Comparison of ENCODE assay signal across 8 mouse cellular contexts in genomic region chr4:149562905-149563347, GRCm38 (mm10). TPM values are rescaled to one million over a fixed set of nuclear protein-coding genes. Genes with fewer than 3 reads are reported as not detected.
DNase-seq lines count a peak whose midpoint lies in the region; ATAC-seq and TF ChIP-seq lines count a peak whose summit lies in the region.

No protein-coding gene starts in this region.

- peaks cover 13% of the 10 kb centered on the region for H3K4me1 ChIP-seq in brown adipose tissue, adult 24 weeks (ENCODE audit: control insufficient read depth, insufficient read depth, insufficient read length, low read length)
- H3K4me1 ChIP-seq in forebrain, embryonic 14.5 days (ENCODE audit: control insufficient read depth, insufficient read depth, low read length) = peaks cover 19% of the 10 kb centered on the region
- 0 out of 2 replicates have a peak, but pooled peaks cover 5% of the 10 kb centered on the region for H3K4me1 ChIP-seq in stomach, postnatal 0 days (replicated peaks; ENCODE audit: control insufficient read depth, insufficient read depth)
- H3K4me1 ChIP-seq in thymus, adult 2 months (replicated peaks; ENCODE audit: control insufficient read depth, insufficient read depth, low read length) = peaks cover 10% of the 10 kb centered on the region

- WGBS in forebrain, embryonic 14.5 days = 11% methylated on average over 7 of the region's 7 CpGs
- 30% methylated on average over 7 of the region's 7 CpGs for WGBS in stomach, postnatal 0 days
- 54% methylated on average over 7 of the region's 7 CpGs for WGBS in thymus, adult 2 months

- DNase-seq in gastrocnemius, adult 2 months = no peak
- DNase-seq in gastrocnemius, adult 8-10 months (ENCODE audit: low spot score in 2 of 2) = no peak
- DNase-seq in forebrain, embryonic 14.5 days (ENCODE audit: low spot score) = peak; percentile 91
- DNase-seq in left cerebral cortex, postnatal 4 days = peak; percentile 71
- DNase-seq in stomach, postnatal 0 days (ENCODE audit: low spot score) = peak; percentile 51
- DNase-seq in adrenal gland, adult 18-20 months (ENCODE audit: low spot score in 2 of 2) = no peak
- no peak for DNase-seq in thymus, adult 2 months

- no peak for TF ChIP-seq POLR2A in thymus, adult 2 months (IDR thresholded peaks at IDR 0.05; ENCODE audit: control insufficient read depth, extremely low read depth, insufficient read depth, low read length, poor library complexity)

- peak; percentile 73 for ATAC-seq in forebrain, embryonic 14.5 days
- ATAC-seq in stomach, postnatal 0 days (ENCODE audit: low FRiP score, low TSS enrichment) = no peak

- peak overlapping the region; percentile 70 for H3K27ac ChIP-seq in gastrocnemius, adult 2 months
- H3K27ac ChIP-seq in brown adipose tissue, adult 24 weeks (replicated peaks; ENCODE audit: low read depth, low read length) = 0 out of 2 replicates have a peak overlapping the region, but pooled peaks have one; percentile 16
- H3K27ac ChIP-seq in forebrain, embryonic 14.5 days (ENCODE audit: low read depth, low read length) = peak overlapping the region; percentile 91
- H3K27ac ChIP-seq in stomach, postnatal 0 days (replicated peaks) = peak overlapping the region; percentile 61
- H3K27ac ChIP-seq in thymus, adult 2 months (ENCODE audit: control insufficient read depth, insufficient read depth, low read length) = no peak overlapping the region

- H3K9ac ChIP-seq in forebrain, embryonic 14.5 days (ENCODE audit: low read length) = peak overlapping the region; percentile 52; the same call in 1 of the 2 replicates
- 0 out of 2 replicates have a peak overlapping the region, but pooled peaks have one; percentile 4 for H3K9ac ChIP-seq in stomach, postnatal 0 days (ENCODE audit: low read length)

- intact Hi-C loops in gastrocnemius, adult 2 months (cut with DNase I) = no loop called here
- intact Hi-C loops in left cerebral cortex, postnatal 4 days (cut with DNase I) = no loop called here

- no peak for TF ChIP-seq EP300 in stomach, postnatal 0 days (optimal IDR thresholded peaks at IDR 0.05)

- H3K9me3 ChIP-seq in forebrain, embryonic 14.5 days (replicated peaks; ENCODE audit: control insufficient read depth, low read length) = no peaks in the 10 kb centered on the region
- no peaks in the 10 kb centered on the region for H3K9me3 ChIP-seq in stomach, postnatal 0 days (ENCODE audit: control insufficient read depth, low read length)

- no peaks in the 10 kb centered on the region for H3K27me3 ChIP-seq in forebrain, embryonic 14.5 days (replicated peaks; ENCODE audit: control insufficient read depth, insufficient read depth, low read length)
- H3K27me3 ChIP-seq in stomach, postnatal 0 days (ENCODE audit: control insufficient read depth, insufficient read depth, low read length) = no peaks in the 10 kb centered on the region
- no peaks in the 10 kb centered on the region for H3K27me3 ChIP-seq in thymus, adult 2 months (ENCODE audit: control insufficient read depth, insufficient read depth, low read length)

- H3K4me3 ChIP-seq in gastrocnemius, adult 2 months = peak overlapping the region; percentile 21
- H3K4me3 ChIP-seq in brown adipose tissue, adult 24 weeks (ENCODE audit: insufficient read depth, low read depth, low read length) = peak overlapping the region; percentile 1; the same call in 1 of the 2 replicates
- no peak overlapping the region for H3K4me3 ChIP-seq in forebrain, embryonic 14.5 days (ENCODE audit: low read depth, low read length)
- H3K4me3 ChIP-seq in stomach, postnatal 0 days (ENCODE audit: low read depth, low read length) = no peak overlapping the region
- no peak overlapping the region for H3K4me3 ChIP-seq in thymus, adult 2 months (ENCODE audit: control insufficient read depth, insufficient read depth, low read length)

- 0 out of 2 replicates have a peak, but pooled peaks cover 17% of the 10 kb centered on the region for H3K36me3 ChIP-seq in forebrain, embryonic 14.5 days (ENCODE audit: control insufficient read depth, insufficient read depth, low read length)
- H3K36me3 ChIP-seq in stomach, postnatal 0 days (ENCODE audit: control insufficient read depth, insufficient read depth, low read length) = no peaks in the 10 kb centered on the region
- H3K36me3 ChIP-seq in thymus, adult 2 months (ENCODE audit: control insufficient read depth, insufficient read depth, low read length) = no peaks in the 10 kb centered on the region

- no peak for TF ChIP-seq CTCF in gastrocnemius, adult 2 months (IDR thresholded peaks at IDR 0.05)
- no peak for TF ChIP-seq CTCF in stomach, postnatal 0 days (IDR thresholded peaks at IDR 0.05; ENCODE audit: low read depth)
- no peak for TF ChIP-seq CTCF in thymus, adult 2 months (IDR thresholded peaks at IDR 0.05; ENCODE audit: borderline replicate concordance, control insufficient read depth, extremely low read depth, insufficient read depth, low read length, poor library complexity)

- peak overlapping the region; percentile 33 for H3K4me2 ChIP-seq in forebrain, embryonic 14.5 days (ENCODE audit: low read length)
- H3K4me2 ChIP-seq in stomach, postnatal 0 days (replicated peaks; ENCODE audit: low read depth) = peak overlapping the region; percentile 20; the same call in 1 of the 2 replicates

RNA-seq across cellular contexts. Expression of gene Clstn1, which starts 23.3 kb away (rescaled TPM):
- 10 to 100 TPM; 24.0 to 38.2 TPM for total RNA-seq in gastrocnemius, adult 2 months (2021)
- total RNA-seq in gastrocnemius, adult 8-10 months (2022) = 10 to 100 TPM; 17.1 to 25.6 (median 24.8) TPM
- 15.4 and 16.9 TPM in 2 replicates for polyA plus RNA-seq in brown adipose tissue, adult 24 weeks (2012; ENCODE audit: insufficient read depth, insufficient read length, missing spikeins)
- polyA plus RNA-seq in forebrain, embryonic 14.5 days (2014; fragmentation: Nextera tagmentation; extraction: Ambion mirVana) = 36.1 and 42.4 TPM in 2 replicates
- 100 to 1,000 TPM; 494 to 507 TPM for total RNA-seq in left cerebral cortex, postnatal 4 days (2021)
- polyA plus RNA-seq in stomach, postnatal 0 days (2015; fragmentation: Nextera tagmentation; extraction: Ambion mirVana) = 28.6 and 30.5 TPM in 2 replicates
- 100 to 1,000 TPM; 104 to 106 TPM for total RNA-seq in adrenal gland, adult 18-20 months (2021)
- polyA plus RNA-seq in thymus, adult 2 months (2012; rRNA removed) = 21.6 and 24.5 TPM in 2 replicates

RNA-seq across cellular contexts. Expression of gene Ctnnbip1, which starts 44.9 kb away (rescaled TPM):
- 10 to 100 TPM; 19.0 to 21.4 TPM for total RNA-seq in gastrocnemius, adult 2 months (2021)
- total RNA-seq in gastrocnemius, adult 8-10 months (2022) = 10 to 100 TPM; 16.3 to 22.2 (median 18.8) TPM
- 10.6 and 13.6 TPM in 2 replicates for polyA plus RNA-seq in brown adipose tissue, adult 24 weeks (2012; ENCODE audit: insufficient read depth, insufficient read length, missing spikeins)
- polyA plus RNA-seq in forebrain, embryonic 14.5 days (2014; fragmentation: Nextera tagmentation; extraction: Ambion mirVana) = 95.2 and 99.1 TPM in 2 replicates
- total RNA-seq in left cerebral cortex, postnatal 4 days (2021) = 10 to 100 TPM; 94.7 to 99.4 TPM
- 60.1 and 69.5 TPM in 2 replicates for polyA plus RNA-seq in stomach, postnatal 0 days (2015; fragmentation: Nextera tagmentation; extraction: Ambion mirVana)
- 10 to 100 TPM; 16.2 to 25.1 TPM for total RNA-seq in adrenal gland, adult 18-20 months (2021)
- polyA plus RNA-seq in thymus, adult 2 months (2012; rRNA removed) = 13.2 and 17.9 TPM in 2 replicates

Comparison
In these comparisons a context has a peak if more than half of its experiments do, and no peak if none do; other contexts are left out.
1. DNase-seq: peak in forebrain, embryonic 14.5 days (single experiment), left cerebral cortex, postnatal 4 days (single experiment) and stomach, postnatal 0 days (single experiment); none in gastrocnemius, adult 2 months (single experiment), gastrocnemius, adult 8-10 months (0 of 2), adrenal gland, adult 18-20 months (0 of 2) and thymus, adult 2 months (single experiment).
2. H3K4me3 ChIP-seq: peak in gastrocnemius, adult 2 months (single experiment) and brown adipose tissue, adult 24 weeks (single experiment); none in forebrain, embryonic 14.5 days (single experiment), stomach, postnatal 0 days (single experiment) and thymus, adult 2 months (single experiment).
3. RNA of gene Clstn1, which starts 23.3 kb away (total RNA-seq): 494 to 507 TPM in left cerebral cortex, postnatal 4 days; 104 to 106 TPM in adrenal gland, adult 18-20 months, 24.0 to 38.2 TPM in gastrocnemius, adult 2 months and 17.1 to 25.6 TPM in gastrocnemius, adult 8-10 months; every median in the first group is over 4 times any median in the second.